Mouse (Mus musculus): ENCODE results near the gene Cd81. TPM values are rescaled to one million over a fixed set of nuclear protein-coding genes. Genes with fewer than 3 reads are reported as not detected.

Gene Cd81
- total RNA-seq, 2 experiments from 2014 or later = 118 to 130 TPM

DNA sequence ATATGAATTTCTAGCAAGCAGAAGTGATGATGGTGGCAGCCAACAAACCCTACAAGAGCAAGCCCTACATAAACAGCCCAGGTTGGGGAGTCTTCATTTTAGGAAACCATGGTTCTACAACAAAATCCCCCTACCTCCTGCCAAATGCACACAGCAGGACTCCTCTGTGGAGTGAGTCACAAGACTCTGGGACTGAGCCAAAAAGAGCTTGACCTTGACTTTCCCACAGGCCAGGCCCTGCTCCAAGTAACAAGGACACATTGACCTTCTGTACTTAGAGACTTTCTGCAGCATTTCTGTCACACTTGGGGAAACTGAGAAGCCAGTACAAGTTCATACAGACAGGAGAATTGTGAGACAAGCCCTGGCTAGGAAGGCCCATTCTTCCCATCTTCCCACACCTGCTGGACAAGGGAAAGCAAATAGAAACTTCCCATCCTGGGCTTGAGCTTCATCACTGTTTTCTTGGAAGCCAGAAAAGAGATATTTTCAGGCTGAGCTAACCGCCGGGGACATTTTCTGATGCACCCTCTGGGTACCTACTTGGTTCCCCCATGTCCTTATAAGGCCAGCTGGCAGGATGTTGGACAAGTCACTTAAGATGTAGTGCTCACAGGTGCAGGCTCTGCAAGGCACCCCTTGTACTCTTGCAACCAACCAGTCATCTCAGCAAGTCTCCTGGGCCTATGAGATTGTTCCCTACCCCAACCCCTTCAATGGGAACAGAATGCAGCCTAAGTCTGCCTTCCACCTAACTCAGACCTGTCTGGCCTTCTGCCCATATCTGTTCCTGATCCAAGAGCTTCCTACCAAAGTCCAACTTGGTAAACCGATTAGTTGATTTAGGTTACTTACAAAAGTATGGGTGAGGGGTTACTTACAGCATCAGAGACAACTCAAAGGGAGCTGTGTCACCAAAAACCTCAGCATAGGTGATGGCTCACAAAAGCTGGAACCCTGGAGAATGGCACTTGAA, 2.4 kb upstream of the Cd81 start:
- DNase-seq = no peak

DNA sequence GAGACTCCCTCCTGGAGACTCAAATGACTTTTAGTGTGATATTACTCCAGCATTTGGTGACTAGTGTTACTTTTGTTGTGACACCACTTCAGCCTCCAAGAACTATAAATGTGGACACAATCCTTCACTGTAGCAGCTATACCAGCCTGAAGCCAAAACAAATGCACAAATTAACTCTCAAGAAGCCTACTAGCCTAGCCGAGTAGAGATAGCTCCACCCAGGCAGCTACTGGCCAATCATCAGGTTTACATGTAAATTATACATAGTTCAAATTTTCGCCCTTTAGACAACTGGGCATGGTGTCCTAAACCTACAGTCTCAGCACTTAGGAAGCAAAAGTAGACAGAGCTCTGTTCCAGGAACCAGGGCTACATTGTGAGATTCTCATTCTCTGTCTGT, 1.2 kb upstream of the Cd81 start:
- DNase-seq = no peak

DNA sequence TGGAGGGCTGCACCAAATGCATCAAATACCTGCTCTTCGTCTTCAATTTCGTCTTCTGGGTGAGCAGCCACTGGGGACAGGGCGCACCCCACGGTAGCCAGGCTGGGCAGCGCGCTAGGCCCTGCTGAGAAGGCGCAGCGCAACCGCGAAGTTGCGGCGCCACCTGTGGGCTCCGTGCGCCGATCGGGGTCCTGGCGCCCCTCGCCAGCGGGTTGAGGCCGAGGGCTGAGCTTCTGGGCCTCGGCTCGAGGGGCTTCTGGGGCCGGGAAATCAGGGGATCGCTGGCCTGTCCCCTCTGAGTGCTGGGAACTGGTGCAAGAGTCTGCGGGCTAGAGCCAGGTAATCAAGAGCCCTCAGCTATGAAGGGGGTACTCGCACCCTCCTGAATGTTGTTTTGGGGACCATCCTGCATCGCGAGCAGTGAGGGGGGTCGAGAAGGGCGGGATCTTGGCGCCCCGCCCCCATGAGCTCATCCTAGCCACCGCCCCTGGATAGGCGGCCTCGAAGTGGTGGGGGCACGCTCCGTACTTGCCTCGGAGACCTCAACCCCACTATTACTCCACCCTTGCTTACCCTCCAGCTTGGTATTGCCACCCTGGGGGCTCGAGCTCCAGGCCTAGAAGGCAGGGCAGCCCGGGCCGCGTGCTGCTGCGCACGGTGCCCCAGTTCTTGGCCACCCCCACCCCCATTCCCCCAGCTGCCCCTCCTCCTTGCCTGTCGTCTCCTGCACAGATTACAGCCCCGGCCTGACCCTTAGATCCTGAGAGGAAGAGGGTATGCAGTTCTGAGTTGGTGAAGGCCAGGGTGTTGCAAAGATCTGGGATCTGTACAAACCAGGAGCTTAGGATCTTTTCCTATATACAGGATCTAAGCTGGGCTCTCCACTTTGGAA, 715 bp downstream of the Cd81 start:
- peak; percentile 69 for DNase-seq

DNA sequence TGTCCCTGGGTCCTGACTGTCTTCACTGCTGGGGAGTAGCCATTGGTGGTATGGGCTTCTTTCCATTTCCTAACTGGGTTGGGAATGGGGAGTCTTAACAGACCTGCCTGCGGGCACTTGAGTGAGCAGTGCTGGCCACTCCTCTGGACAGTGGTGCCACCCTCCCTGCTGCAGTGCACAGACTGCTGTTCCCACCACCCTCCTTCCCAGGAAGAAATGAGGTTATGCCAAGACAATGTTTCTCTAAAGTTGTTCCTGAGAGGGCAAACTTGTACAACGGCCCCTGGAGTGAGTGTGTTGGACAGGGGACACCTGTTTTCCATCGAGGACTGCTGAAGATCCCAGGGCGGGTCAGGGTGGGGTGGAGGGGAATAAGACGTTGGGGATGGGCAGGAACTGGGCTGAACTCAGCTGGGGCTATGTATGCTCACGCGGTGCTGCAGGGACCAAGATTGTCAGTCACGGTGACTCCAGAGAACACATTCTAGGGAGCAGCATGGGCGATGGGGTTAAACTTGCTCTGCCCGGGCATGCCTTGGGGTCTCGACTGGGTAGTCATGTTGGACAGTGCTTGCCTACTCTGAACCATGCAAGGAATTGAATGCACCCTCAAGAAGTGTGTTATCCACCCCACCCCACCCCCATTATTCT, 1.5 kb downstream of the Cd81 start:
- DNase-seq = no peak

DNA sequence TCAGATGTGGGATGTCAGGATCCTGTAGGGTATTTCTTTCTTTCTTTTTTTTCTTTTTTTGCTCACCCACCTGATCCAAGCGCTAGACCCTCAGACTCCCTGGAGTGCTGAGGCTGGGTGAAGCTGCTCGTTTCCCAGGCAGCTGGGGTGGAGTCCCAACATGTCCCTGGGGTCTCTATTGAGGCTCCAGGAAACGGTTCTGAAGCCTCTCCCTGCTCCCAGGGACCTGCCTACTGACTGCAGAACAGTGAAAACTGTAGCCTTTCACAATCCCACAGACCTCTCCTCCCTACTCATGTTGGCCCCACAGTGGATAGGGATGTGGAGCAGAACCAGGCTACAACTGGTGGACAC, 2.0 kb downstream of the Cd81 start:
- DNase-seq = no peak

DNA sequence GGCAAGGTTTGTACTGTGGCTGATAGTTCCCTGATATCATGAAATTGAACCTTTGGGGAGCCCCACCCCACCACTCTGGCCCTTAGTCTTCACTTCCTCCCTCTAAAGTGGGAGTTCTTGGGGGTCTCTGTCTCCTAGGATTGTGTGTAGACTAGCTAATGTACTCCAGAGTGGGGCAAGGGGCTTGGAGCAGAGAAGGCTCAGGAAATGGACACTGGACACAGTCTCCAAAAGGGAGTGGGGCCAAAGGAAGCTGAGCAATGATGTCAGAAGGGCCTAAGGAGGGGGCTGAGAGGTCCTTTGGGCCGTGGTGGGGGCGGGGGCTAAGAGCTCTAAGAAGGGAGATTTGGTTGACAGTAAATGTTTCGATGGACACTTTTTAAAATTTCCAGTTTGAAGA, 2.5 kb downstream of the Cd81 start:
- no peak for DNase-seq

DNA sequence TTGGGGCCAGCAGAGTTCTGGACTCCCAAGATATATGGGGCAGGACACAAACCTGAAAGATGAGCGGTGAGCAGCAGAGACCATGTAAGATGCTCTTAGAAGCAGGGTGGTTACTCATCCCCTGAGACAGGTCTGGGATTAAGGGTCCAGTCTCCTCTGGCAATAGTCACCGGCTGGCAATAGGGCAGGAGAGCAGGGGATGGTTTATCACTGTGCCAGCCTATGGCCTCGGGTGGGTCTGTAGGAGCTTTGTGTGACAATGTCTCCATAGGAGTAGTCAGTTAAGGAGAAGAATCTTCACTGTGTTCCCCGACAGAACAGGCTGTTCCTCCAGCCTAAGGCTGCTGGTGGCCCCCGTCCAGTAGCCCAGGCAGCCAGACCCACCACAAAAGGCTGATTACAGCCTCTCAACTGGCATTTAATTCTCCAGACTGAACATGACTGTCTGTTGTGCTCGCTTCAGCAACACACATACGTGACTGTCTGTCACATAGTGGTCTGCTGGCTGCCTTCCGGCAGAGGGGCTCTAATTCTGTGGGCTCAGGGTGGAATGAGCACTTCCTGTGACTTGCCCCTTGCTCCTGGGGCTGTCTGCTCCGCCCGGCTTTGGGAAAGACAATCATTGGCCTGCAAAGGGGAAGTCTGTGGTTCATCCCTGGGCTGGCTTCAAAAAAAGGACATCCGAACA, 3.1 kb downstream of the Cd81 start:
- no peak for DNase-seq

DNA sequence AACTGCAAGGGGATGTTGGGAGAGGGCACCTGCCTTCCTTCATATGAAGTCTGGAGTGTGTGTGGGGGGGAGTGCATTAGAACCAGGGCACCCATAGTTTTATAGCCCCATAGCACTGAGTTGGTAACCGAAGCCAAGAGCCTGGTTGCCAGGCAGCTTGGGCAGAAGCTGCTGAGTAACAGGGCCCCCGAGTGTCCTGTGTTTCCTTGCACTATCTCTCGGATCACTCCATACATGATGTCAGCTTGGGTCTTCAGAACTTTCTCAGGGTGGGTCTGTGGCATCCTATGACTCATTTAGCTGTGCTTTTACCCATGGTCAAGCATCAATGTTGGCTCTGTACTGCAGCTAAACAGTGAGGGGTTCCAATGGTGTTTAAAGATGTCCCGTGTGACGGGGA, 4.5 kb downstream of the Cd81 start:
- DNase-seq = no peak

DNA sequence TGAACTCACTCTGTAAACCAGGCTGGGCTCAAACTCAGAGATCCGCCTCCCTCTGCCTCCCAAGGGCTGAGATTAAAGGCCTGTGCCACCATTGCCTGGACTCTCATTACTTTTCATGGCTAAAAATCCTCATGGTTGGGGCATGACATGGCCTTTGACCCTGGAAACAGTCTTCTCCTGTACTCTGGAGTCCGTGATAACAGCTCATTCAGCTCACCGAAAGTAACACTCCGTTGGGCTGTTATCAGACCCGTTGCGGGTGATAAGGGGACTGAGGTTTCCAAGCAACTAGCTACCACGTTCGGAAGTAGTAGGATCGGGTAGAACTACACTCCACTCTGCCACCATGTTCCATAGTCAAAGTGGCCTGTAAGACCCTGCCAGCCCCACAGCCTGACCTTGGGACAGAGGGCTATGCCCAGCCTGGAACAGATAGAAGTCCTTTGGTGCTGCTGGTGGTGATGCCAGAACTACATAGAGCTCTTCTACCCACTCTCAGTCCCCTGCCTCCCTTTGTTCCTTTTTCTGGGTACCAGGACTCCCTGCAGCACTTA, 5.2 kb downstream of the Cd81 start:
- no peak for DNase-seq

DNA sequence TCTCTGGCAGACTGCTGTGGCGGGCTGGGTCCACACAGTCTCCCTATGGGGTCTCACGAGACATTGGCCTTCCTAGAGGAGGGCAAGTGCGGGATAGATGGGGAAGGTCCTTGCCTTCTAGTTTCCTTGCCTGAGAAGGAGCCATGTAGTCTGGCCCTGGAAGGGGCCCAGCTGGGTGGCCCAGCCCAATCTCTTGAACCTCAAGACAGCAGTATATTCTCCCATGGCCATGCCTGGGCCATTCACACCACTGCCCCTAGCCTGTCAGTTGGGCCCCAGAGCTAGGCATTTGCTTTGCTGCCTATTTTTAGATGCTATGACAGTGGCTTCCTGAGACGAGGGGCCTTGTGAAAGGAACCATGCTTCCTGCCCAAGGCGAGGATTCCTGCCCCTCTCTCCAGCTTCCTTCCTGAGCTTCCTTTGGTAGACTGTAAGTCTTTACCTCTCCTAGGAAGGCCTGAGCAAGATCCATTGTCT, 5.7 kb downstream of the Cd81 start:
- no peak for DNase-seq

DNA sequence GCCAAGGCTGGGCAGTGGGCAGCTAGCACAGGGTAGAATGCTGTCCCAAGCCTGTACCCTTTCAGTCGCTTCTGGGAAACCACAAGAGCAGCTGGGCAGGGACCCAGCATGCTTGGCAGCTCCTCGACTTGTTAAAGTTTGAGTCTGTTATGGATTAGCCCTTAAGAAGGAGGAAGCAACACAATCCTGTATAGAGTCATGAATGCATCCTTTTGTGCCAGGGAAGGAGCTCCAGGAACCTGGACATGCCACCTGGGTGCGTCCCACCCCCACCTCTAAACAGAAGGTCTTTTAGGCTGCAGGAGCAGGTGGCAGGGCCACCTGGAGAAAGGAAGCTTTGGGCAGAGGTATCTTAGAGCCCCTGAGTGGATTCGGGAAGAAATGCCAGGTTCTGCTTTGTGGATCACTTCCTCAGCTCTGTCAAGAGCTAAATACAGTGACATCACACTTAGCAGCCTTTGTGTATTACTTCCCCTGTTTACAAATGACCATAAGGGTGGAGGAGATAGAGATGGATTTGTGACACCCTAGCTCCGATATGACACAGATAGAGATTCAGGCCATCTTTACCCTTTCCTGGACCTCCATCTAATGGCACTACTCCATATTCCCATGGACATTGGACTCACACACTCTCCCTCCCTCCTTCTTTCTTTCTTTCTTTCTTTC, 6.8 kb downstream of the Cd81 start:
- no peak for DNase-seq

DNA sequence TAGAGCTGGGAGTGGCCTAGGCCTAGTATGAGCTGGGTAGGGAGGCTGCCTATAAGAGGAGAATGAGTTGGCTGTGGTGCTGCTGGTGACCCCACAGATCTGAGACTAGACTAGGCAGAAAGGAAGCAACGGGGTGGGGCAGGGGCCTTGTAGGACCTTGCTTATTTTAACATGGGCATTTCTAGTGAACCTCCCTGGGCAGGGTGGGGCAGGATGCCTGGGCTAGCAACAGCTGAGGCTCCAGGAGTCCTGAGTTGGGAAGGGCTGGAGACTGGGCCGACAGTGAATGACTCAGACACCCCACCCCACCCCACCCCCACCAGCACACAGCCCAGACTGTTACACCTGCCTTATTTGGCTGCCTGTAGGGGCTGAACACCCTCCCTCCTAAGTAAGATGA, 10.2 kb downstream of the Cd81 start:
- DNase-seq = no peak

DNA sequence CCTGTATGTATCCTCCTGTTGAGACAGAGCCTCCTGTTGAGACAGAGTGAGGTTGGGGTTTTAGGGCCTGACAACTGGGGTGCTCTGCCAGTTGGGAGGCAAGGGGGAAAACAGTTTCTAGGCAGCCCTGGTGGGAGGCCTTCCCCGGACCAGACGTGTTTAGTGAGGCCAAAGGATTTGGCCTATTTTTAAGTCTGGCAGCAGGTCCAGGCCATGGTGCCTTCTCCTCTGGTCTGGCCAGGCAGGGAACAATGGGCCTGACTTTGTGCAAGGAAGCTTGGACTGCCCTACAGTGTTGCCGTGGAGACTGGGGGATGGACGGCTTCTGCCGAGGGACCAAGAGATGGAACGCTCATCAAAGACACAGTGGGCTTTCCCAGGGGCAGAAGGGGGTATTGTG, 11.7 kb downstream of the Cd81 start:
- DNase-seq = no peak

DNA sequence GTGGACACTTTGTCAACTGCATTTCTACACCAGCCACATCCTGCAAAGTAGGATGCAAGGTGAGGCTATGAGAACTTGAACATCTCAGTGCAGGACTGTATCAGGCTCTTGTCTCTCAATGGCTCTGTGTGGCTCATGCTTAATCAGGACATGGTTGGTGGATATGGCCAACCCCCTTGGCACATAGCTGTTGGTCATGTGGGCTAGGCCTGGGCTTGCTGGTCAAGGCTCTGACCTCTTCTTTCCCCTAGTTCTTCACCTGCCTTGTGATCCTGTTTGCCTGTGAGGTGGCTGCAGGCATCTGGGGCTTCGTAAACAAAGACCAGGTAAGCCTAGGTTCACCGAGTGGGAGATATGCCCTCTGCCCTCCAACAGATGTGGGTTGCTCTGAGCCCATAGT, 13.2 kb downstream of the Cd81 start:
- DNase-seq = no peak

DNA sequence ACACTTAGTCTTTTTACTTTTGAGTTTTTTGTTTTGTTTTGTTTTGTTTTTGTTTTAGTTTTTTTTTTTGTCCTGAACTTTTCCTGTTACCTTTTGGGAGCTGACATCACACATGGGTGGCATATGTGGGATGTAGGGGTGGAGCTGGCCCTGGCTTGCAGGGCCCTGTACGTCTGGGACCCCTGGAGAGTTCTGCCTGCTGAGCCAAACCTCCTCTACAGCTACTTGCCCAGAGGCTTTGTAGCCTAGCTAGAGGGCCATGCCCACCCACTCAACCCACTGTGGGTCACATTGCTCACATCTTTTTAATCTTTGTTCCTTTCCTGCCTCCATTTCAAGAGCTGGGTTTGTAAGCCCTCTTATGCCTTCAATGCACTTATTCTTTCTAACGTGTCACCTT, 14.9 kb downstream of the Cd81 start:
- DNase-seq = no peak

DNA sequence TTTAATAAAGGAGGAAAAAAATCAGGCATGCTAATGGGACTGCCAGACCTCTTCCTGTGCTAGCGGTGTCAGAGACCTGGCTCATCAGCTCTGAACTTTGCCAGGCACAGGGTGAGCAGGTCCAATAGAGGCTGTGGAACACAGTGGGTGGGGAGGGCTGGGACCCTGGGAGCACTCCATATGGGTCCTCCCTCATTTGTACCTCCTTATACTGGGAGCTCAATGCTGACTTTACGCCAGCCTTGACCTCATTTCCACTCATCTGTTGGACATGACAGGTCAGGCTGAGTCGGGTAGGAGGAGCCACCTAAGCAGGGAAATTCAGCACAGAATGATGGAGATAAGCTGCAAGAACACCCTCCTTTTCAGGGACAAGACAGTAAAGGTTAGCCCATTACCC, 15.4 kb downstream of the Cd81 start:
- no peak for DNase-seq

DNA sequence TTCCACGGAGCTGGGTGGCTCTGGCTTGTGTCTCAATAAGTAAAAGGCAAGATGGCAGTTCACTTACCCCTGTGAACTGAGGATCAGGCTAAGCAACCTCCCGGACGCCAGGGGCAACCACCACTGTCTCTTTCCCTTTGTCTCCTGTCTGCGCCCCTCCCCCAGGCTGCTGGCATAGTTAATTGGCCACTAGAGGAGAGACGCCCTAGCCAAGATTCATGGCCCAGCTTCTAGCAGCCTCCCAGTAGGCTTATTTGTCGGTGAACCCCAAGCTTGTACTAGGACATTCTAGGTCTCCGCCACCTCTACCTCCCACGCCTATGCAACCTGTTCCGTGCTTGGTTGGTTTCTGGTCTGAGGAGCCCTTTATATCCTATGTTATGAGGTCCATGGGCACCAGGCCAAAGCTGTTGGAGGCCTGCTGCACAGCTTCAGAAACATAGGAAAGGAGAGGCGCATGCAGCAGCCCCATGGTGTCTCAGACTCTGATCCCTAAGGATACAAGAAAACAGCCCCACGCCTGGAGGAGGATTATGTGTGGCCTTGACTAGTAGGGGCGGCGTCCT, 15.9 kb downstream of the Cd81 start:
- peak; percentile 40 for DNase-seq

DNA sequence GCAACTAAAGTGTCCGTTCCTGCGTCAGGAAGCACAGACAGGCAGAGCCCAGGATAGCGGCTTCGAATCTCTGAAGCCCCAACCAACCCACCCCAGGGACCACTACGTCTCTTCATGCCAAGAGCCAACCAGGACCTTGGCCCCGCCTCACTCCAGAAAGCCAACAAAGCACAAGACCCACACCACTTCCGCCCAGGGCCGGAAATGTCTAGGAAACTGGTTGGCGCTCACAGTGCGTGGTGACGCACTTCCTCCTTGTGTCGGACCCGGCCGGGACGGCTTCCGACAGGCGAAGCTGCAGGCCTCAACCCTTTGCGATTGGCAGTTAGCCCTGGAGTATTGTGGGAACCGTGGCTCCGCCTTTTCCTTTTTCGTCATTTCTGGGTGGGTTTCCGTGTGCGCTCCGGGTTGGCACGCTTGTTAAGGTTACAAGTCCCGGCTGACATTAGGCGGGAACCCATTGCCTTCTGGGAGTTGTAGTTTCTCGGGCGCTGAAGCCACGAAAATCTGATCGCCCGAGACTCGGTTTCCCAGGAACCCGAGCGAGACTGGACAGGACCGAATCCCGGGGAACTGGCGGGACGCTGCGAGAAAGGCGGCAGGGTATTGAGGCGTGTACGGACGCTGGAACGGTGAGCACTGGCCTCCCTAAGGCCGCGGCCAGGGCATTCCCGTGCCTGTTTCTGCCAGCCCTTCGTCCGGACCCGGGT, 16.5 kb downstream of the Cd81 start, which contains the start of gene Tssc4:
Tssc4 (plus strand) TSS at position 368 of the 710 bp plus-strand sequence.
- DNase-seq = peak; percentile 99

DNA sequence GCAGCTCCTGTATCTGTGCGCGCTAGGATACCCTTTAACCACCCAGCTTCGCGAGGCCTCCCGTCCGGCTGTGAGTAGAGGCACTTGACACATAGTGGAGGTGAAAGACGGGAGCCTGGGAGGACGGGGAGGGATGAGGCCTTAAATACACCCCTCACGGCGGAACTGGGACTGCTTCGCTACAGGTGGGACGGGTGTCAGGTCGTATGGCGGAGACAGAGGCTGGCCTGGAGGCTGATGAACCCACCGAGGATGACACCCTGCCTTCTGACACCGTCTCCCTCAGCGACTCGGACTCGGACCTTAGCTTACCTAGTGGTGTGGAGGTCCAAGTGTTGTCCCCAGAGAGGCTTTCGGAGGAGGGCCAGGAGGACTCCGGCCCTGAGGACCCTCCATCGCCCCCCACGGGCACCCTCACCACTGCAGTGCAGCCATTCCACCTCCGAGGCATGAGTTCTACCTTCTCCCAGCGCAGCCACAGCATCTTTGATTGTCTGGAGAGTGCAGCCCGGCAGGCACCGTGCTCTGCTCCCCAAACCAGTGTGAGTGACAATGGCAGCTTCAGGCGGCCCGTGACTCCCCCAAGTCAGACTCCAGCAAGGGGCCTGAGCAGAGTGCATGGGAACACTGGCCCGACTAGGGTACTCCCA, 17.3 kb downstream of the Cd81 start:
- no peak for DNase-seq
